Mouse (Mus musculus) myocyte (in vitro differentiated cells): ENCODE data around the gene Plce1. TPM values are rescaled to one million over a fixed set of nuclear protein-coding genes. Genes with fewer than 3 reads are reported as not detected.

Experiments used
- H3K27me3 ChIP-seq: one replicate; pipeline ENCODE4 v1.6.1; 2011; ENCODE audit not compliant: control insufficient read depth, insufficient read depth, insufficient read length
- H3K36me3 ChIP-seq: one replicate; pipeline ENCODE4 v1.6.1; 2011; ENCODE audit not compliant: control insufficient read depth, insufficient read depth
- H3K4me2 ChIP-seq: one replicate; pipeline ENCODE4 v1.6.1; 2011; ENCODE audit warnings: low read depth, control low read depth
- H3K4me3 ChIP-seq: one replicate; pipeline ENCODE4 v1.5.1; 2011; ENCODE audit warnings: mild to moderate bottlenecking, control low read depth, moderate library complexity
- H3K79me2 ChIP-seq: one replicate; pipeline ENCODE4 v1.6.1; 2011; ENCODE audit not compliant: control insufficient read depth, insufficient read depth
- H3ac ChIP-seq: one replicate; pipeline ENCODE4 v1.6.1; 2011; ENCODE audit not compliant: control insufficient read depth, insufficient read length
- CEBPB ChIP-seq: IDR thresholded peaks from 2 replicates; pipeline ENCODE4 v1.6.1; 2011; ENCODE audit warnings: mild to moderate bottlenecking, moderate library complexity; ENCODE audit not compliant: poor library complexity, insufficient read depth, severe bottlenecking
- E2F4 ChIP-seq: IDR thresholded peaks from one replicate; pipeline ENCODE4 v1.6.1; 2011; ENCODE audit warnings: mild to moderate bottlenecking, control low read depth, moderate library complexity; ENCODE audit not compliant: insufficient read depth
- MAX ChIP-seq: IDR thresholded peaks from one replicate; pipeline ENCODE4 v1.6.1; 2011; ENCODE audit warnings: low read depth, mild to moderate bottlenecking, control low read depth
- MYOD1 ChIP-seq, 3 experiments: IDR thresholded peaks; one replicate each; pipeline ENCODE4 v1.6.1; 2011; ENCODE audit warnings: control low read depth in 2 of 3, low read depth in 2 of 3, mild to moderate bottlenecking in 2 of 3, moderate library complexity in 1 of 3; ENCODE audit not compliant: insufficient read length in 2 of 3, control insufficient read depth in 1 of 3
- MYOG ChIP-seq, 3 experiments: IDR thresholded peaks; one replicate each; pipeline ENCODE4 v1.6.1; 2011; ENCODE audit warnings: control low read depth in 2 of 3, low read depth in 2 of 3, mild to moderate bottlenecking in 2 of 3; ENCODE audit not compliant: insufficient read length in 2 of 3, control insufficient read depth in 1 of 3, insufficient read depth in 1 of 3
- POLR2A ChIP-seq: IDR thresholded peaks from one replicate; pipeline ENCODE4 v1.6.1; 2011; ENCODE audit warnings: low read depth, mild to moderate bottlenecking, control low read depth, moderate library complexity; ENCODE audit not compliant: insufficient read length
- POLR2AphosphoS2 ChIP-seq: IDR thresholded peaks from one replicate; pipeline ENCODE4 v1.6.1; 2011; ENCODE audit warnings: low read depth, control low read depth; ENCODE audit not compliant: insufficient read length
- REST ChIP-seq: IDR thresholded peaks from one replicate; pipeline ENCODE4 v1.6.1; 2011; ENCODE audit warnings: mild to moderate bottlenecking, control low read depth, moderate library complexity; ENCODE audit not compliant: insufficient read depth, insufficient read length
- SRF ChIP-seq: IDR thresholded peaks from one replicate; pipeline ENCODE4 v1.6.1; 2011; ENCODE audit warnings: low read depth; ENCODE audit not compliant: control insufficient read depth, insufficient read length
- TCF12 ChIP-seq: IDR thresholded peaks from one replicate; pipeline ENCODE4 v1.6.1; 2011; ENCODE audit warnings: mild to moderate bottlenecking, control low read depth; ENCODE audit not compliant: poor library complexity, insufficient read depth, severe bottlenecking
- TCF3 ChIP-seq: IDR thresholded peaks from one replicate; pipeline ENCODE4 v1.6.1; 2011; ENCODE audit warnings: low read depth, control low read depth; ENCODE audit not compliant: insufficient read length
- USF1 ChIP-seq: IDR thresholded peaks from one replicate; pipeline ENCODE4 v1.6.1; 2011; ENCODE audit warnings: low read depth, mild to moderate bottlenecking, control low read depth, moderate library complexity
- polyA plus RNA-seq: library from polyadenylated mRNA; unstranded; fragments of >200 nt; fragmentation: generic; extraction: Trizol; gene quantifications from one replicate; pipeline ENCODE4 v1.2.1, GENCODE M21; 2012; ENCODE audit warnings: missing spikeins

Plce1 gene
- polyA plus RNA-seq, 1 experiment = 0.01 TPM

- no peaks in the 10 kb centered on the region for H3K36me3 ChIP-seq
- H3ac ChIP-seq = no peak overlapping the region
- no peaks in the 10 kb centered on the region for H3K79me2 ChIP-seq
- no peak overlapping the region for H3K4me2 ChIP-seq
- TF ChIP-seq E2F4 = no peak
- no peak for TF ChIP-seq TCF12
- no peak for TF ChIP-seq TCF3
- no peak for TF ChIP-seq SRF
- H3K4me3 ChIP-seq = no peak overlapping the region
- H3K27me3 ChIP-seq = no peaks in the 10 kb centered on the region
Observed at GRCm38 (mm10) chr19:38602811-38603210, 121.9 kb downstream of the Plce1 start.

- no peaks in the 10 kb centered on the region for H3K36me3 ChIP-seq
- H3K27me3 ChIP-seq = no peaks in the 10 kb centered on the region
- H3K4me2 ChIP-seq = no peak overlapping the region
- TF ChIP-seq REST = no peak
- TF ChIP-seq CEBPB = no peak
- no peak for TF ChIP-seq TCF3
- TF ChIP-seq USF1 = no peak
- TF ChIP-seq TCF12 = no peak
- no peak for TF ChIP-seq MYOD1 (IDR thresholded peaks at IDR 0.05; ENCODE audit: control insufficient read depth in 1 of 3, insufficient read length in 2 of 3, low read depth in 2 of 3)
- TF ChIP-seq POLR2A = no peak
- no peak for TF ChIP-seq POLR2AphosphoS2
- no peak for TF ChIP-seq MAX
- no peak overlapping the region for H3ac ChIP-seq
- H3K79me2 ChIP-seq = no peaks in the 10 kb centered on the region
- H3K4me3 ChIP-seq = no peak overlapping the region
Observed at GRCm38 (mm10) chr19:38607236-38607635, 126.3 kb downstream of the Plce1 start.

GRCm38 (mm10) chr19:38608951-38609654 lies 128.2 kb downstream of the Plce1 start:
- no peaks in the 10 kb centered on the region for H3K79me2 ChIP-seq
- H3ac ChIP-seq = no peak overlapping the region
- no peak for TF ChIP-seq TCF3
- no peak for TF ChIP-seq POLR2A
- no peak for TF ChIP-seq SRF
- no peak for TF ChIP-seq CEBPB
- no peak for TF ChIP-seq E2F4
- TF ChIP-seq POLR2AphosphoS2 = no peak
- TF ChIP-seq MYOD1 (IDR thresholded peaks at IDR 0.05; ENCODE audit: control insufficient read depth in 1 of 3, insufficient read length in 2 of 3, low read depth in 2 of 3) = no peak
- TF ChIP-seq MAX = no peak
- no peak for TF ChIP-seq USF1
- no peak for TF ChIP-seq TCF12
- H3K4me3 ChIP-seq = no peak overlapping the region
- H3K27me3 ChIP-seq = no peaks in the 10 kb centered on the region
- H3K36me3 ChIP-seq = no peaks in the 10 kb centered on the region
- H3K4me2 ChIP-seq = peak overlapping the region; percentile 5

GRCm38 (mm10) chr19:38610291-38610690 lies 129.4 kb downstream of the Plce1 start:
- Histone ChIP-seq H3ac (no peak overlapping the region), H3K27me3 (no peaks in the 10 kb centered on the region), H3K36me3 (no peaks in the 10 kb centered on the region), H3K4me3 (no peak overlapping the region), H3K4me2 (no peak overlapping the region), H3K79me2 (no peaks in the 10 kb centered on the region)
- TF ChIP-seq MYOG (IDR thresholded peaks at IDR 0.05; ENCODE audit: control insufficient read depth in 1 of 3, insufficient read depth in 1 of 3, insufficient read length in 2 of 3, low read depth in 2 of 3) (no peak), MAX (no peak), USF1 (no peak), SRF (no peak)

- H3ac ChIP-seq = no peak overlapping the region
- no peaks in the 10 kb centered on the region for H3K36me3 ChIP-seq
- H3K4me2 ChIP-seq = no peak overlapping the region
- no peaks in the 10 kb centered on the region for H3K79me2 ChIP-seq
- no peaks in the 10 kb centered on the region for H3K27me3 ChIP-seq
- H3K4me3 ChIP-seq = no peak overlapping the region
- no peak for TF ChIP-seq MYOG (IDR thresholded peaks at IDR 0.05; ENCODE audit: control insufficient read depth in 1 of 3, insufficient read depth in 1 of 3, insufficient read length in 2 of 3, low read depth in 2 of 3)
- no peak for TF ChIP-seq POLR2AphosphoS2
- TF ChIP-seq SRF = no peak
- no peak for TF ChIP-seq E2F4
- TF ChIP-seq TCF3 = no peak
- no peak for TF ChIP-seq MAX
- TF ChIP-seq USF1 = no peak
- no peak for TF ChIP-seq MYOD1 (IDR thresholded peaks at IDR 0.05; ENCODE audit: control insufficient read depth in 1 of 3, insufficient read length in 2 of 3, low read depth in 2 of 3)
- TF ChIP-seq REST = no peak
- no peak for TF ChIP-seq POLR2A
- no peak for TF ChIP-seq TCF12
- TF ChIP-seq CEBPB = no peak
Observed at GRCm38 (mm10) chr19:38610809-38611208, 129.9 kb downstream of the Plce1 start.
